ENCODE assay signal across 8 mouse cellular contexts in the genomic region with DNA sequence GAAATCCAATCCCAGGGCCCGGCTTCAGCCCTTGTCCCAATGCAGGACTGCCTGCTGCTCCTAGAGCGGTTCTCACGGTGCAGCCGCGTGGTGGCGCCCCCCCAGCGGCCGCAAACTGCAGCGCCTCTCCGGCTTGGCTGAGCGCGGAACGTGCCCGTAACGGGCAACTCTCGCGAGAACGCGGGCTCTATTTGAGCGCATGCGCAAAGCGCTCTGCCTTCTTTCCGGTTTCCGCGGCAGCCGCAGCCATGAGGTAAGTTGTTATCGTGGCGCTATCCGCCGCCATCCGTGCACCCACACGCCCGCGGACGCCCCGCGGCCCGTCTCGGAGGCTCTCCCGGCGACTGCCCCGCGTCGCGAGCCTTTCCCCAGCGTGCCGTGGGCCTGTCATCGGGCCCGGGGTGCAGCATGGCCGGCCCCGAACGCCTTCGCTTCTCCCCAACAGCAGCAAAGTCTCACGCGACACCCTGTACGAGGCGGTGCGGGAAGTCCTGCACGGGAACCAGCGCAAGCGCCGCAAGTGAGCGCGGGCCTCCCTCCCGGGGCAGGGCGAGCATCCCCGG. TPM values are rescaled to one million over a fixed set of nuclear protein-coding genes. Genes with fewer than 3 reads are reported as not detected.
DNase-seq lines count a peak whose midpoint lies in the region; ATAC-seq and TF ChIP-seq lines count a peak whose summit lies in the region.

Gene Rpl10a (plus strand): TSS at position 106 of the 563 bp plus-strand sequence.

- peak; percentile 65 for TF ChIP-seq CTCF in ES-Bruce4 (IDR thresholded peaks at IDR 0.05; ENCODE audit: low read depth, low read length)
- peak; percentile 32 for TF ChIP-seq CTCF in lung, adult 2 months (IDR thresholded peaks at IDR 0.05; ENCODE audit: insufficient read depth, low read length)

- TF ChIP-seq POLR2A in ES-Bruce4 (IDR thresholded peaks at IDR 0.05; ENCODE audit: insufficient read depth, low read length) = peak; percentile 88
- TF ChIP-seq POLR2A in lung, adult 2 months (IDR thresholded peaks at IDR 0.05; ENCODE audit: borderline replicate concordance, extremely low read depth, low read depth, low read length) = peak; percentile 97

- DNase-seq in cerebellum, adult 11 months = peak; percentile 97
- peak; percentile 92 for DNase-seq in heart, postnatal 25 days (ENCODE audit: low spot score)
- peak; percentile 94 to 98 for DNase-seq in layer of hippocampus, adult 18-20 months (ENCODE audit: low spot score in 2 of 2)
- DNase-seq in lung, adult 2 months = peak; percentile 98
- peak; percentile 92 to 94 for DNase-seq in thymus, adult 18-20 months

- WGBS in forebrain, embryonic 15.5 days = under 1% methylated on average over 66 of the region's 67 CpGs
- under 1% methylated on average over 67 of the region's 67 CpGs for WGBS in lung, adult 2 months

- no peaks in the 10 kb centered on the region for H3K27me3 ChIP-seq in ES-Bruce4 (ENCODE audit: control insufficient read depth, insufficient read depth, low read length, poor library complexity, severe bottlenecking)
- H3K27me3 ChIP-seq in forebrain, embryonic 15.5 days = no peaks in the 10 kb centered on the region

- no peak for TF ChIP-seq EP300 in ES-Bruce4 (IDR thresholded peaks at IDR 0.05; ENCODE audit: insufficient read depth, low read depth, low read length)

- intact Hi-C loops in heart, postnatal 25 days (cut with DNase I) = loop anchor here (1.0 kb wide), 1 partner anchor 40 kb away; no protein-coding TSS in a partner anchor

- ATAC-seq in forebrain, embryonic 15.5 days (replicated peaks) = peak; percentile 93
- peak; percentile 77 for ATAC-seq in neutrophil, adult 5-6 weeks (ENCODE audit: extremely low read depth, insufficient number of reproducible peaks, low FRiP score, poor library complexity, severe bottlenecking)

- H3K4me3 ChIP-seq in ES-Bruce4 (ENCODE audit: low read depth, low read length) = peak within 1 kb of the TSS; percentile 85
- H3K4me3 ChIP-seq in forebrain, embryonic 15.5 days = peak within 1 kb of the TSS; percentile 87
- peak within 1 kb of the TSS; percentile 64 for H3K4me3 ChIP-seq in lung, adult 2 months (replicated peaks; ENCODE audit: extremely low read depth, low read depth, low read length)

- H3K9me3 ChIP-seq in ES-Bruce4 (replicated peaks; ENCODE audit: control insufficient read depth, insufficient read depth, low read length, poor library complexity, severe bottlenecking) = no peaks in the 10 kb centered on the region
- no peaks in the 10 kb centered on the region for H3K9me3 ChIP-seq in forebrain, embryonic 15.5 days

- peak within 1 kb of the TSS; percentile 93 for H3K4me2 ChIP-seq in forebrain, embryonic 15.5 days (replicated peaks)

- peak within 1 kb of the TSS; percentile 95 for H3K9ac ChIP-seq in ES-Bruce4 (ENCODE audit: low read depth, poor library complexity, severe bottlenecking)
- H3K9ac ChIP-seq in forebrain, embryonic 15.5 days (replicated peaks) = peak within 1 kb of the TSS; percentile 92

- H3K27ac ChIP-seq in ES-Bruce4 (ENCODE audit: insufficient read depth, low read length) = peak within 1 kb of the TSS; percentile 56
- peak within 1 kb of the TSS; percentile 96 for H3K27ac ChIP-seq in forebrain, embryonic 15.5 days (replicated peaks)

- H3K36me3 ChIP-seq in ES-Bruce4 (ENCODE audit: control insufficient read depth, insufficient read depth, low read length, poor library complexity, severe bottlenecking) = peaks cover 30% of the 10 kb centered on the region
- peaks cover 15% of the 10 kb centered on the region for H3K36me3 ChIP-seq in forebrain, embryonic 15.5 days

- H3K4me1 ChIP-seq in ES-Bruce4 (ENCODE audit: control insufficient read depth, insufficient read depth, low read length) = peaks cover 14% of the 10 kb centered on the region
- H3K4me1 ChIP-seq in forebrain, embryonic 15.5 days = peaks cover 25% of the 10 kb centered on the region
- H3K4me1 ChIP-seq in lung, adult 2 months (ENCODE audit: control insufficient read depth, insufficient read depth, low read length) = peaks cover 7% of the 10 kb centered on the region

RNA-seq across cellular contexts. Expression of gene Rpl10a, which starts in this region (rescaled TPM):
- 1,875 and 2,151 TPM in 2 replicates for polyA plus RNA-seq in ES-Bruce4 (2011; ENCODE audit: insufficient read depth, insufficient read length, low read depth, missing spikeins)
- polyA plus RNA-seq in forebrain, embryonic 15.5 days (2015; fragmentation: Nextera tagmentation; extraction: Ambion mirVana) = 359 and 384 TPM in 2 replicates
- 100 to 1,000 TPM; 359 to 375 TPM for total RNA-seq in heart, postnatal 25 days (2021)
- 100 to 1,000 TPM; 356 to 365 TPM for total RNA-seq in layer of hippocampus, adult 18-20 months (2021)
- 1,664 and 1,938 TPM in 2 replicates for polyA plus RNA-seq in lung, adult 2 months (2012; rRNA removed)
- 433 and 443 TPM in 2 replicates for total RNA-seq in neutrophil, adult 5-6 weeks (2017)

Comparison
In these comparisons a context has a peak if more than half of its experiments do, and no peak if none do; other contexts are left out.
1. Peak in every context shown above with its lines: DNase-seq, ATAC-seq, H3K4me3 ChIP-seq and H3K27ac ChIP-seq.